Mouse (Mus musculus) liver (tissue): ENCODE measurements around the gene Pde1a.

Experiments
- DNase-seq: peaks from one replicate; pipeline ENCODE4 v3.0.0-alpha.2; 2020; ENCODE audit warnings: mixed read lengths

Gene Pde1a

DNA sequence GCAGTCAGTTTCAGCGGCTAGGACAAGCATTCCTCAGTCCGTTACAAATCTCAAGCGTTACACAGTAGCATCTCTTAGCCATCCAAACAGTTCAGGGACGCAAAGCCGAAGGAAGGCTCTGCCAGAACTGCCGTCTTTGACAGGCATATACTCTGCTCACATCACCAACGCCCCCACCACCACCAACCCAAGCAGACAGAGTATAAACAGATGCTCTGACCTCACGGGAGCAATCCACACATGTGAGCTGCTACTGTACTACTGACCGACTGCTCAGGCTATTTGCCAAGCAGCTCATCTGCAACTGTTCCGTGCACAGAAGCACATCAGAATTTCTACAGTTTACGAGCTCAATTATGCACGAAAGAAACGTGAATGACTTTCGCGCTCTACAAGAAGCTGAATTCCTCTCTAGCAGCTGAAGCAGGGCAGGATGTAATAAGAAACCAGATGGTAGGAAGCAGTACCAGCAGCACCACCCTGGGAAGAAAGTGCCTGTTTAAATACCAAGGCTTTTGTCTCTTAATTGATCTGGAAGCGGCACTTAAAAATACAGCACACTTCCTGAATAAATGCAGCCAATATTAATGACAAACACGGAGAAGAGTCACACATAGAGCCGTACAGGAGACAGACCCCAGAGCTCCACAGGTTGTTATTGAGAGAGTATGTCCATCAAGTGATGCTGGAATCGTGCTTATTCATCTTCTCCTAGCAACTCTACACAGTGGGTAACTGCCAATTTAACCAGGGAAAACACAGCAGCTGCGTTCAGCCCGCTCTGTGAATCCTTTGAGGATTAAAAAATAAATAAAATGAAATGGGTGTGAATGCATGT lies at the start of gene Pde1a:
Pde1a (minus strand) TSS at position 598 of the 838 bp plus-strand sequence.
- no peak for DNase-seq

DNA sequence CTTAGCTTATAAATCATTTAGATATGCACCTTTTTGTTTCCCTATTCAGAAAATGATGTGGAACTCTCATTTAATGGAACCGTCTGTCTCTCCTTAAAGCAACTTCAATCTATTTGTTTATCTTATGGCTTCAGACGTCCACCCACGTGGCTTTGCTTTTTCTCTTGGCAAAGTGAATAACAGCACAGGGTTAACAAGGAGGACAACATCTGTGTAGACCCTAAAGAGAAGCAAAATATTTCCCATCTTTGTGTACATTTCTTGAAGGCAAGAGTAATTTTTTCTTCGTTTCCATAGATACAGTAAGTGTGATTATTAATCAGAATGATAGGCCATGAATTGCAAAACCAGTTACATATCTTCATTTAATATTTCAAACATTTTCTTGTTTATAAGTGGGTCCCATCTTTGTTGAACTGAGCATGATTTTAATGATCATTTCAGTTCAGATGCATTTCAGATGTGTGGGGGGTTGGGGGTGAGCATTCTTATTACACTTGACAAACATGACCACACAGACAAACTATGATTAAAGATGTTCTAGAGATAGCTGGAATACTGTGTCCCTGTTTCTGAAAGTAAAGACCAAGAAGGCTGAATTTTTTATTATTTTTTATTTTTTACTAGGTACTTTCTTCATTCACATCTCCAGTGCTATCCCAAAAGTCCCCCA lies 49.5 kb upstream of the Pde1a start:
- no peak for DNase-seq

DNA sequence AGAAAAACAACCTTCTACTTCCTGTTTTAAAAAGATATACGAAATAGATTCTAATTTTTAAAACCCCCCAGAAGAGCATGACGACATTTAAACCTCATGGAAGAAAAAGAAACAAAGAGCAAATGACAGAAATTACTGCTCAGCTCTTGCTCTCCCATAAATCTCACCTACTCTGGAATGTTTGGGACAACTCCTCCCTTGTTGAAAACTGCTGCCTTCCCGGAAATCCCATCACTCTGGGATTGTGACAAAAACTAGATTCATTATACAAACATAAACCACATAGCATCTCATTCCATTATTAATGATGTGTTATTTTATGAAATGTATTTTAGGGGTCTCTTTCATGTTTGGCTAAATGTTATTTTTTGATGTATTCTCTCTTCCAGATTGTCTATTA lies 48.9 kb upstream of the Pde1a start:
- DNase-seq = no peak

DNA sequence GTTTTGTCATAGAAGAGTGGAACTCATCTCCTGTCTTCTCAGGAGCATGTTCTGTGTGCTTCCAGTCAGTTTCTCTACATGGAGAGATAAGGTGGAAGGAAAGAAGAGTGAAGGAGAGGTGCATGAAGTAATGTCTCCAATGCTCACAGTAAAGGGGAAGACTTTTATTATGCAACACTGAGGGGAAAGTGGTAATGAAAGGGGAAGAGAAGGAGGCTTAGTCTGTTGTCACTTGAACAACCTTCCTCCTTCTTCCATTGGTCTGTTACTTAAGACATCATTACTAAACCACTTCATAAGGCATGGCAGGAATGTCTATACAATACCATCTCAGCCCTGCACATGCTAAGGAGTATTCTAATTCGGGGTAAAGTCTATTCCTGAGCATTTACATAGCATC lies 38.8 kb upstream of the Pde1a start:
- DNase-seq = no peak

DNA sequence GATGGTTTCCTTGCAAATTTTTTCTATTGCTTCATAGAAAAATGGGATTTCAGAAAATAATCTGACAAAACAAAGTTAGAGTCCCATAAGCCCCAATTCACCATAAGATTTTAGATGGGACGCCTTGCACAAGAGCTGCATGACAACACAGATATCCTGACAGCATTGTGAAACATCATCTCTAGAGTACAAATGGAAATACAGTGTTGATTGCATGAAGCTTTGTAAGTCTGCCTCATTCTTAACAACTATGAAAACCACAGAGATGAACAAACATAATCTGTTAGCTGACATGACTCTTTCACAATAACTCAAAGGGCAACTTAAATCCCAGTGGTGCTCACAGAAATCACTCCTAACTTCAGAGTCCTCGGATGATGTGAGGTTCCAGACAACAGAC lies 29.5 kb upstream of the Pde1a start:
- no peak for DNase-seq

DNA sequence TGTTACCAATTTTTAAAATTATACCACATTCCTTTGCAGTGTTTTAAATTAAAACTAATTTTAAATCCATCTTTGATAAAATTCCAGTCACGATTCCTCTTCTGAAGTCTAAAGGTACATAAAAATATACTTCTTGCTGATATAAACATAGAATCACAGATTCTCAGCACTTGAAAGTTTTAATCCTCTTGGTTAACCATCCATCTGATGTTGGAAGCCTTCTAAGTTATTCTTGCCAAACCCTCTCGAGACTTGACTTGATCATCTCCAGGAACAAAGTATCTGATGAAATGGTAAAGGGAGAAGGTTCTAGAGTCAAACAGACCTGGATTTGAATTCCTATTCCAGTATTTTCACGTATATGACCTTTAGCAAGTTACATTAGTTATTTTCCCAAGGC lies 28.9 kb upstream of the Pde1a start:
- no peak for DNase-seq

DNA sequence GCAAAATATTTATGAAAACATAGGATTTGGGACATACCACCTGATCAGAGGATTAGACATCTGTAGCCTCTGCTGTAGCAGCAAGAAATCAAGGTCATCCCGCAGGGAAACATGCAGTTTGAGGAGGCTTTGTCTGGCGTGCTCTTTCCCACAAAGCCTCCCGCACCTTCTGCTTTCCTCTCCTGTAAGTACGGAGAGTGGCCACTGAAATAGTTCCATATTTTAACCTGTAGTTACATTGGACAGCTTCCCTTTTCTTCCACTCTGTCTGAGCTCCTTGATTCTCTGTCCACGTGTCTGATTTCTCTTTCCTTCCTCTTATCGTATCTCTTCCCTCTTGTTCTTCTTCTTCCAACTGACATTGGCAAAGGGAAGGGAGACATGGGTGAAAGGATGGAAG lies 20.8 kb upstream of the Pde1a start:
- no peak for DNase-seq

DNA sequence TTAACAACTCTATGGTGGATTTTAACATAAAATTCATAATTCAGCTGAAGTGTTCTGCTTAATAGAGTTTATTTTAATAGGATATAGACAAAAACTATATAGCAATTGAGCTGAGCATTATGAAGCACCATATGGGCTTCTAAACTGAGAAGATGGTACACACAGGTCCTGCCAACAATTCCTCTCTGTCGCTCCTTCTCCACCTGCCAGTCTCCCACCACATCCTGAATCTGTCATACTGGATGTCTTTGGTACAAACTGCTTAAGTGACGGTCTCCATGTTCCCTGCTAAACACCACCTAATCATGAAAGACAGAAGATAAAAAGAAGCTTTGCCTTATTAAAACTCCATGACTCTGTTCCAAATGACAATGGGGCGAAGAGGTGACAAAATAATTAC lies 20.1 kb upstream of the Pde1a start:
- DNase-seq = no peak

DNA sequence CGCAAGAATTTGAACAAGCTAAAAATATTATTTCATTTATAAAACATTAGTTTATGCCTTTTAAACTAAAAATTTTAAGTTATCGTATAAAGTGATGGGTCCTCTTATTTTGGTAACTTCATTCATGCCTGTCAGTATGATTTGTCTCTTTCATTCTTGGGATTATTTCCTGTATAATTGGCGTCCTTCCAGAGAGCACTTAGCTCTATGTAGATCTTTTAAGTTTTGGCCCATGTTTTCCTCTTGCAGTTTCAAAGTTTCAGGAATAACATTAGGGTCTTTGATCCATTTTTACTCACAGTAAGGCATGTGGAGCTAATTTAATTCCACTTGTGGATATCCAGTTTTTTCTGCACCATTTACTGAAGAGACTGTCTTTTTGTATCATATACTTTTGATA lies 5.8 kb upstream of the Pde1a start:
- no peak for DNase-seq

DNA sequence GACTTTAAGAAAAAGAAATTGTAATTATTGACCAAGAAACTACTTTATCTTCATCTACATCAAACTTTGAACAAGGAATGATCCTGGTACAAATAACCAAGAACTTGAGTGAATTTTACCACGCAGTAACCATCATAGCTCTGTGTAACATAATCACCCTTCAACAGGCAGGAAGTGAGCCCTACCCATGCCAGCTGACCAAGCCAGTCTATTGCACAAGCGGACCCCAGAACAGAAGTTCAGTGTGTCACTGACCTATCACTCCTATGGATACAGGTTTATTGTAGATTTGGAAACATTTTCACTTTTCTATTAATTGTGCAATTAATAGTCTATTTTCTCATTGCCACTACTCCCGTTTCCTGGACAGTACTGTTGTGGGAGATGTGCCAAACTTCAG lies 3.4 kb upstream of the Pde1a start:
- DNase-seq = no peak

DNA sequence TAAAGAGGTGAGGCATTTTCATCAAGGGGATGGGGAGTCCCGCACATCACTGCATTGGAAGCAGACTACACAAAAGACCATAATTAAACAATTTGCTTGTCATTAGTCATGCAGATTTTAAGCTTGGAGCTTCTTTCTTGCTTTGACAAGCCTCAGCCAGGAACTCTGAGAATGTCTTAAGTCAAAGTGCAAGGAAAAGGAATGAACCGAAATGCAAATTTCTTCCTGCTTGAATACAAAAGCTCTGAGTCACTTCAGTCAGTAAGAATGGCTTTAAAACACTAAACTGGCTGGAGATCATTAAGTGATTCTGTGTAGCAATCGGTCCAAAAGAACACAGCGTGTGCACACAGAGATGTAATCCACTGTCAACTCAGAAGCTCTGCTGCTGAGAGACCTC lies 2.6 kb downstream of the Pde1a start:
- DNase-seq = no peak

DNA sequence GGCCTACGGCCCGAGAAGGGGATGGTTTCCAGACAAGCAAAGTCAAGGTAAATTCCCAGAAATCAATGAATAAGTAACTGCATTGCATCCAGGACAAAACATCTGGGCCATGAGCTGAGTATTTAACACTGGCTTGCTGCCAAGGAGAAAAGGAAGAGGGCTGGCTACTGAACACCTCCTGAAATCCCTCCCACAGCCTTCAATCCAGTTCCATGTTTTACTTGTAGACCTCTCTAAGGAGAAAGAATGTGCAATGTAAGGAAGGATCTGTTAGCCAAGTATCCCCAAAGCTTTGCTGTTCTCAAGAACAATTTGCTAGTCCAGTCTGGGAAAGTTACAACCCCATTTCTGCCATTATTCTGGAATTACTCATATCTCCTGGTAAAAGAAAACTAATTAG lies 42.4 kb downstream of the Pde1a start:
- DNase-seq = no peak

DNA sequence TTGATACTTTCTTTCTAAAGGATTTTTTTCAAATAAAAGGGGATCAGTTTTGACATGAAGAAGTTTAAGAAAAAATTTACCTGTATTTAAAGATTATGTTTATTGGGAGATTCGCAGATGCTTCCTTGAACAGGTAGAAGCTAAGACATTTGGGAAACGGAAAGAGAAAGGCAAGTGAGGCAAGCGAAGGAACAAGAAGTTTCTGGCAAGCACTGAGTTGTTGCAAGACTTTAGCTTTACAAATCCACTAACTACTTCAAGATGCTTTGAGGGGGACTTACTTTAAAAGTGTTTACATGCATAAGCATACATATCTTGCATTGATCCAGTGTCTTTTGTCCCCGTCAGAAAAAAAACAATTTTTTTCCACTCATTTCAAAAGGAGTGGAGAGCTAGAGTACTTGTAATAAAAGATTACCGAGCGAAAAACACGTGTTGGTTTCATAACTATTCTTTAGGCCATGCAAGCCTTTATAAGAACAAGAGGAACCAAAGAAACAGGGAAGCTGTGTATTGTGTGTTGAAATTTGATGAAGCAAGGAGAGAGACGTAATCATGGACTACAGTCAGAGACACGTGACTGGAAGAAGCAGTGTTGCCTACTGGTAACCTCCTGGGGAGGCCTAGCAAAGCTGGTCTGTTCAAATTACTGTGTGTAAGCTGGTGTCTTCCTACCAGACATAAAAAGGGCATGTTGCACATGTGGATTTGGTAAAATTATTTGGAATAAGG lies 49.0 kb downstream of the Pde1a start:
- DNase-seq = no peak

DNA sequence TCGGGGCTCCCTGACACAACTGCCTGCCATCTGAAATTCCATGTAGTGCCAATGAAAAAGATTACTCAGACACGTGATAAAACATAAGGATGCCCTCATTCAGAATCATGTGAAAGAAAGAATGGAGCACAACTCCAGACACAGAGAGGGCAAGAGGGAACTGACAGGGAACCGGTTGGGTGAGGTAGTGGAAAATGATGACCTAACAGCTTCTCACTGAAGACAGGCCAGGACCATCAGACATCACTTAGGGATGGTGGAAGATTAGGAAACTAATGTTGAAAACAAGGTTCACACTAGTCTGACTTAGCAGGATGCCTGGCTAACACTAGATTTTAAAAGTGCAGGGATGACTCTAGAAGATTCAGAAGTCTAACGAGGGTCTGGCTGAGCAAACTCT lies 49.6 kb downstream of the Pde1a start:
- no peak for DNase-seq

DNA sequence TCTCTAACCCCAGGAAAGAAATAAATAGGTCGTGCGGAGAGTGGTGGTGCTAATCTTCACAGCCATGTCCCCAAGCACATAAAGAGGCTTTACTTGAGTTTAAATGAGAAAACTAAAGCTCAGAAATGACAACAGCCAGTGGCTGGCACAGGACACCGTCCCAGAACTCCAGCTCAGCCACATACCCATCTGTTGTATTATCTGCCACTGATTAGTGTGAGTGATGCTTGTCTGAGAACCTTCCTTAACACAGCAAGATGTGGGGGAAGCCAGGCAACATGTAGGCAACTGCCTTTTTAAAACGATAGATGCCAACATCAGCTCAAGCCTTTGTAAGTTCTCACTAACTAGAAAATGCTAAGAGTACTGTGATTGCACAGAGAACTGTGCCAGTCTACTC lies 52.9 kb downstream of the Pde1a start:
- DNase-seq = no peak

DNA sequence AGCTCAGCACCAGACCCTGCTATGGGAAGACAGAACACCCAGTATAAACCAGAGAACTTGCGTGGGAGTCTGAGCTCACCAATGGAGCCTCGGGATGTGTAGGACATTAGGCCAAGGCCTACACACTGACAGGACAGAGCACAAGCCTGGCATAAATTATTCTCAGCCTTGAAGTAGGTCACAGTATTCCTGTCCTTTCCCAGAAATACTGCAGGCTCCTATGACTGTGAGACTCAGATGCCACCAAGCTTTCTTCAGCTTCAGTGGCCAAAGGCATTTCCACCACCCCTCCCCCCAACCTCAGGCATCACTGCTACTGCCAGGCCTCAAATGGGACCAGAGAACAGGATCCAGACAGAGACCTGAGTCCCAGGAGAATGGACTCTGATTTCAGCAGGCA lies 54.7 kb downstream of the Pde1a start:
- no peak for DNase-seq

DNA sequence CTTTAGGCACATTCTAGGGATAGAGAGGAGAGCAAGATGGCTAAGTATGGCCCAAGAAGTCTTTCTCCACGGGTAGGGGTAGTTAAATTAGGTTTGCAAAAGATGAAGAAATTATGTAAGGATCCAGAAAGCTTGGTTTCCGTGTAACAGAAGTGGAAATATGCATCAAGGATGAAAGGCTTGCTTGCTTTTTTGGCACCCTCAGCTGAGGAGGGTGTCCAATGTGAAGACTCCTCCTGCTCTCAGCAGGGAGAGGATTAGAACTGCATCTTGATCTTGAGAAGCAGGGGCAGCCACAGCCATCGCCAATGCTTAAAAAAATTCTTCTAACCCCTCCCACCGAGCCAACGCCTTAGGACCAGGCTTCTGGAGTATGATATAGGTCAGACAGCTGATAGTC lies 55.2 kb downstream of the Pde1a start:
- DNase-seq = no peak

DNA sequence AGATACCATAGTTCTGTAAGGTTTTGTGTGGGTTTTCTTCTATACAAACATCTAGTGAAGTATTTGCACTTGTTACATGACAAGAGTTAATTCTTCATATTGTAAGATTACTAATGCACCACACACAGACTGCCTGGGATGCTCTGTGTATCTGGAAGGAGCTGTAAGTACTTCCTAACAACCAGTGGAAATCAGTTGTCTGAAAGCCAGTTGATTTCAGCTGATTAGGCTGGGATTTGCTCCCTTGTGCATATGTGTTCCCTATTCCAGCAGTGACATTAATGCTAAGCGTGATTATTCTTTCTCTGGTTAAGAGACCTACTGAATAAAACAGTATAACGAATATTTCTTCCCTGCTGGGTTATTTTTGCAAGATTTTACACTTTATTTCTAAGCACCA lies 55.8 kb downstream of the Pde1a start:
- DNase-seq = no peak

DNA sequence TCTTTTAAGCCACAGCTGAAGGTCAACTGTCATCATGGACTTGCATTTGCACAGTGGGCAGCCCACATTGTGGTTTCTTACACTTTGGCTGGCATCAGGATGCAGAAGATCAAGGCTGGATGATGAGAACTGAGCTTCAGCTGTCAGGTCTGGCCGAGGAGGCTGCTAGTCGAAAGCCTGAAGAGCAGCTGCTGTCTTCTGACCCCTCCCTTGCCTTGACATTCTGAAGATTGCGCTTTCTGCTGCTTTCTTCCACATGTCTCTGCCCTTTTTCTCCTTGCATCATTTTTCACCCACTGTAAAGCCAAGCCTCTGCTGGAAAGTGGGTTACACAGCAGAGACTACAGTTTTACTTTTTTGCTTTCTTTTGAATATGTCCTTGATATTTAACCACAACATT lies 59.5 kb downstream of the Pde1a start:
- no peak for DNase-seq

DNA sequence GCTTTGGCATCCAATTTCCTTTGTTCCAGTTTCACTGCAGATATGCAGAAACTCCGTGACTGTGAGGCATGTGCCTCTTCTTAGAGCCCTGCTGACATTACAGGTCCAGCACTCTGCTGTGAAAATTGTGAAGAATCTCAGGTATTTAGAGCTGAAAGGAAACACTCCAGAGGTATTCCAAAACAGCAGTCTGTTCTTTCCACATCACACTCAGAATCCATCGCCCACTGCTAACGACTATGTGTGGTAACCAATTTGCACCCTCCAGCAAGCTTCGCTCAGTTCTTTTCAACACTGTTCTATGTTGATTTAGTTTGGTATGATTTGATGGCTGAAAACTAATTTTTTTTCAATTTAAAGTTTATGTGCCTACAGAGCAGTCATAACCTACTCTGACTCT lies 62.8 kb downstream of the Pde1a start:
- no peak for DNase-seq

DNA sequence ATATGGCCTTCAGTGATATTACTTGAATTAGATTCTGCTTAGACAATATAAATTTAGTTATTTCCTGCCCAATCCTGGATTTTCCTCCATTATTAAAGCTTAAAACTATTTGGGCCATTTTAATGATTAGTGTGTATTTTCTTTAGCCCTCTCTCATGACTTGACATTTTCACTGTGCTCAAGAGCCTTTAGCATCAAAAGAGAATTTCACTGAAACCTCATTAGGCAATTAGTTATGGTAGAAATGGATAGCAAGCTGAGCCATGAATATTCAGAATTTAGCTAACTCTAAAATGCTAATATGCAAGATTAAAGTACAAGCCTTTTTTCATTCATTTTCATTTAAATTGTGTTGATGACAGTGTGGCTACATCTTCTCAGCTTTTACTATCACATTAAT lies 73.2 kb downstream of the Pde1a start:
- no peak for DNase-seq

DNA sequence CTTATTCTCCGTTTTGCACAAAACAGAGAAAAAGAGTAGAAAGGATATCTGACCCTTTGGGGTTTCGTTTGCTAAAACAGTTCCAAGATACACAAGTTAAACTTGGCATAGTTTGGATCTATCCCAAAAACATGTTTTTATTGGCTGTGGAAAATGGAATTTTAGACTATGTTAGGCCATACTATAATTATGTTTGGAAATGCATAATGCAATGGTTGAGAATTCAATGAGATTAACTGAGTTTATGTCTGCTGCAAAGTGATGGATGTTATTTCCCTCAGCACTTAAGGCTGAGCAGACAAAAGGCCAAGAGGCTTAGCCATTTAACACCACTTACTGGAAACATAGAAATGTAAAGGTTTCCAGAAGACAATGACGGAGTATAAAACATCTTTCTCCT lies 75.2 kb downstream of the Pde1a start:
- no peak for DNase-seq

DNA sequence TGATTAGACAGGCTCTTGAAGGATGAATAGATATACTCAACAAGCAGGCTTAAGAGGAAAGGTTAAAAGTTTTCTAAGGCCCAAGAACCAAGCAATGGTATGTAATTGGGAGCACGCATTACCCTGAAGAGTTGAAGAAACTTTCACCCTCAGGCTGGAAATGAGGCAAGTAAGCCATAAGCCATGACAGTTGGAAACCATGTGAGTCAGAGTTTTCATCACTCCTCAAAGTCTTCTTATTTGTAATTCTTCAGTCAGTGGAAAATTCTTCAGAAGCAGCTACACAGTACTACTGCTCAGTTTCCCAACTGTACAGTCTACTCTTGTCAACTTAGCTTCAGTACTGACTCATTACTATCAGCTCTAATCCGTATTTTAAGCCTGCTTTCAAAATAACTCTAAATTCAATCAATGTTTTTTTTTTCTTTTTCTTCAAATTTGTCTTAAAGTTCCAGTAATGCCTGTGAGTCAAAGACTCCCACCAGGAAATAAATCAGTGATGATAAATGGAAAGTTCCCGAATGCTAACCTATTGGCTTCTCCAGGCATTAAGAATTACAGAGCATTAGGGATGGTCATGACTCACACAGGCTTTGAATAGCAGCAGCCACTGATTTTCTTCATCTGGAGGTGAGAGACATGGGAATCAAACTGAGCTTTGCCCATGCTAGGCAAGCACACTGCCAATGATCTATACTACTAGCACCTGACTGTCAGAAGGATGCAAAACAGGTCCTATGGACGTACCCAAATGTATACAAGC lies 82.3 kb downstream of the Pde1a start:
- no peak for DNase-seq
